Mouse (Mus musculus): ENCODE data around the gene Btbd9. TPM values are rescaled to one million over a fixed set of nuclear protein-coding genes. Genes with fewer than 3 reads are reported as not detected.

Gene Btbd9
- polyA plus RNA-seq, 1 experiment from 2014 or later: 40.6 TPM

- DNase-seq (ENCODE audit: low spot score): no peak
- no peak for ATAC-seq
- no peak overlapping the region for H3K9ac ChIP-seq (replicated peaks; ENCODE audit: low read depth)
- no peak overlapping the region for H3K27ac ChIP-seq (ENCODE audit: low read length)
- H3K4me2 ChIP-seq (replicated peaks; ENCODE audit: low read depth, low read length): no peak overlapping the region
- TF ChIP-seq CTCF (IDR thresholded peaks at IDR 0.05) (no peak), EP300 (IDR thresholded peaks at IDR 0.05) (no peak)
- H3K4me3 ChIP-seq (ENCODE audit: low read depth, low read length): no peak overlapping the region
- no peaks in the 10 kb centered on the region for H3K36me3 ChIP-seq (ENCODE audit: insufficient read depth, low read length)
- no peaks in the 10 kb centered on the region for H3K4me1 ChIP-seq (ENCODE audit: insufficient read depth, low read depth, low read length)
- H3K9me3 ChIP-seq (ENCODE audit: low read length): no peaks in the 10 kb centered on the region
- no peaks in the 10 kb centered on the region for H3K27me3 ChIP-seq (replicated peaks; ENCODE audit: insufficient read depth, low read length)
- WGBS: 91% methylated on average over 5 of the region's 5 CpGs
Measured at GRCm38 (mm10) chr17:30605001-30605400, 28.7 kb upstream of the Btbd9 start.

GRCm38 (mm10) chr17:30604296-30604695 lies 28.0 kb upstream of the Btbd9 start:
- no peak for DNase-seq (ENCODE audit: low spot score)
- no peak overlapping the region for H3K4me2 ChIP-seq (replicated peaks; ENCODE audit: low read depth, low read length)
- 94% methylated on average over 6 of the region's 6 CpGs for WGBS
- TF ChIP-seq EP300 (IDR thresholded peaks at IDR 0.05): no peak
- no peak for TF ChIP-seq CTCF (IDR thresholded peaks at IDR 0.05)
- no peaks in the 10 kb centered on the region for H3K4me1 ChIP-seq (ENCODE audit: insufficient read depth, low read depth, low read length)
- H3K9me3 ChIP-seq (ENCODE audit: low read length): no peaks in the 10 kb centered on the region
- no peak overlapping the region for H3K4me3 ChIP-seq (ENCODE audit: low read depth, low read length)
- ATAC-seq: no peak
- H3K36me3 ChIP-seq (ENCODE audit: insufficient read depth, low read length): no peaks in the 10 kb centered on the region
- no peaks in the 10 kb centered on the region for H3K27me3 ChIP-seq (replicated peaks; ENCODE audit: insufficient read depth, low read length)
- no peak overlapping the region for H3K9ac ChIP-seq (replicated peaks; ENCODE audit: low read depth)
- no peak overlapping the region for H3K27ac ChIP-seq (ENCODE audit: low read length)

GRCm38 (mm10) chr17:30602175-30602574 lies 25.9 kb upstream of the Btbd9 start:
- no peak overlapping the region for H3K4me2 ChIP-seq (replicated peaks; ENCODE audit: low read depth, low read length)
- no peak overlapping the region for H3K27ac ChIP-seq (ENCODE audit: low read length)
- no peak for ATAC-seq
- H3K4me3 ChIP-seq (ENCODE audit: low read depth, low read length): no peak overlapping the region
- H3K27me3 ChIP-seq (replicated peaks; ENCODE audit: insufficient read depth, low read length): no peaks in the 10 kb centered on the region
- no peaks in the 10 kb centered on the region for H3K9me3 ChIP-seq (ENCODE audit: low read length)
- no peak for TF ChIP-seq CTCF (IDR thresholded peaks at IDR 0.05)
- no peak for TF ChIP-seq EP300 (IDR thresholded peaks at IDR 0.05)
- H3K9ac ChIP-seq (replicated peaks; ENCODE audit: low read depth): no peak overlapping the region
- peaks cover 7% of the 10 kb centered on the region; the same call in 1 of the 2 replicates for H3K36me3 ChIP-seq (ENCODE audit: insufficient read depth, low read length)
- WGBS: 90% methylated on average over 14 of the region's 14 CpGs
- no peaks in the 10 kb centered on the region for H3K4me1 ChIP-seq (ENCODE audit: insufficient read depth, low read depth, low read length)
- no peak for DNase-seq (ENCODE audit: low spot score)

GRCm38 (mm10) chr17:30598300-30598699 lies 22.0 kb upstream of the Btbd9 start:
- 86% methylated on average over 5 of the region's 5 CpGs for WGBS
- ATAC-seq: no peak
- H3K4me2 ChIP-seq (replicated peaks; ENCODE audit: low read depth, low read length): no peak overlapping the region
- no peak overlapping the region for H3K9ac ChIP-seq (replicated peaks; ENCODE audit: low read depth)
- H3K4me3 ChIP-seq (ENCODE audit: low read depth, low read length): no peak overlapping the region
- TF ChIP-seq EP300 (IDR thresholded peaks at IDR 0.05): no peak
- no peak for TF ChIP-seq CTCF (IDR thresholded peaks at IDR 0.05)
- no peaks in the 10 kb centered on the region for H3K4me1 ChIP-seq (ENCODE audit: insufficient read depth, low read depth, low read length)
- H3K36me3 ChIP-seq (ENCODE audit: insufficient read depth, low read length): peaks cover 27% of the 10 kb centered on the region; the same call in 1 of the 2 replicates
- H3K9me3 ChIP-seq (ENCODE audit: low read length): no peaks in the 10 kb centered on the region
- H3K27ac ChIP-seq (ENCODE audit: low read length): no peak overlapping the region
- H3K27me3 ChIP-seq (replicated peaks; ENCODE audit: insufficient read depth, low read length): no peaks in the 10 kb centered on the region
- no peak for DNase-seq (ENCODE audit: low spot score)

- ATAC-seq: no peak
- H3K4me1 ChIP-seq (ENCODE audit: insufficient read depth, low read depth, low read length): no peaks in the 10 kb centered on the region
Measured at GRCm38 (mm10) chr17:30597786-30598185, 21.5 kb upstream of the Btbd9 start.

GRCm38 (mm10) chr17:30594846-30595245 lies 18.6 kb upstream of the Btbd9 start:
- H3K4me3 ChIP-seq (ENCODE audit: low read depth, low read length): no peak overlapping the region
- no peaks in the 10 kb centered on the region for H3K9me3 ChIP-seq (ENCODE audit: low read length)
- no peak overlapping the region for H3K4me2 ChIP-seq (replicated peaks; ENCODE audit: low read depth, low read length)
- H3K27ac ChIP-seq (ENCODE audit: low read length): no peak overlapping the region
- ATAC-seq (no peak), DNase-seq (ENCODE audit: low spot score) (no peak)
- no peaks in the 10 kb centered on the region for H3K4me1 ChIP-seq (ENCODE audit: insufficient read depth, low read depth, low read length)
- WGBS: 52% methylated on average over 6 of the region's 6 CpGs
- H3K9ac ChIP-seq (replicated peaks; ENCODE audit: low read depth): no peak overlapping the region
- TF ChIP-seq CTCF (IDR thresholded peaks at IDR 0.05): no peak
- no peak for TF ChIP-seq EP300 (IDR thresholded peaks at IDR 0.05)
- H3K27me3 ChIP-seq (replicated peaks; ENCODE audit: insufficient read depth, low read length): no peaks in the 10 kb centered on the region
- peaks cover 31% of the 10 kb centered on the region; the same call in 1 of the 2 replicates for H3K36me3 ChIP-seq (ENCODE audit: insufficient read depth, low read length)

More at GRCm38 (mm10) chr17:30597786-30598185, 21.5 kb upstream of the Btbd9 start:
- no peak for DNase-seq (ENCODE audit: low spot score)
- Histone ChIP-seq H3K4me3 (ENCODE audit: low read depth, low read length) (no peak overlapping the region), H3K36me3 (ENCODE audit: insufficient read depth, low read length) (peaks cover 31% of the 10 kb centered on the region; the same call in 1 of the 2 replicates), H3K27me3 (replicated peaks; ENCODE audit: insufficient read depth, low read length) (no peaks in the 10 kb centered on the region), H3K27ac (ENCODE audit: low read length) (no peak overlapping the region), H3K9me3 (ENCODE audit: low read length) (no peaks in the 10 kb centered on the region), H3K4me2 (replicated peaks; ENCODE audit: low read depth, low read length) (no peak overlapping the region), H3K9ac (replicated peaks; ENCODE audit: low read depth) (no peak overlapping the region)
- WGBS: 92% methylated on average over 9 of the region's 9 CpGs
- no peak for TF ChIP-seq EP300 (IDR thresholded peaks at IDR 0.05)
- no peak for TF ChIP-seq CTCF (IDR thresholded peaks at IDR 0.05)

- H3K4me1 ChIP-seq (ENCODE audit: insufficient read depth, low read depth, low read length): no peaks in the 10 kb centered on the region
- DNase-seq (ENCODE audit: low spot score) (no peak), ATAC-seq (no peak)
- no peak overlapping the region for H3K27ac ChIP-seq (ENCODE audit: low read length)
- no peaks in the 10 kb centered on the region for H3K9me3 ChIP-seq (ENCODE audit: low read length)
- no peak overlapping the region for H3K4me2 ChIP-seq (replicated peaks; ENCODE audit: low read depth, low read length)
- no peak overlapping the region for H3K9ac ChIP-seq (replicated peaks; ENCODE audit: low read depth)
- H3K27me3 ChIP-seq (replicated peaks; ENCODE audit: insufficient read depth, low read length): no peaks in the 10 kb centered on the region
- 63% methylated on average over 5 of the region's 5 CpGs for WGBS
- H3K36me3 ChIP-seq (ENCODE audit: insufficient read depth, low read length): peaks cover 31% of the 10 kb centered on the region; the same call in 1 of the 2 replicates
- TF ChIP-seq EP300 (IDR thresholded peaks at IDR 0.05) (no peak), CTCF (IDR thresholded peaks at IDR 0.05) (no peak)
- no peak overlapping the region for H3K4me3 ChIP-seq (ENCODE audit: low read depth, low read length)
Measured at GRCm38 (mm10) chr17:30594407-30594806, 18.1 kb upstream of the Btbd9 start.
